Mouse (Mus musculus): Measurements from ENCODE around the gene Ammecr1.

DNA sequence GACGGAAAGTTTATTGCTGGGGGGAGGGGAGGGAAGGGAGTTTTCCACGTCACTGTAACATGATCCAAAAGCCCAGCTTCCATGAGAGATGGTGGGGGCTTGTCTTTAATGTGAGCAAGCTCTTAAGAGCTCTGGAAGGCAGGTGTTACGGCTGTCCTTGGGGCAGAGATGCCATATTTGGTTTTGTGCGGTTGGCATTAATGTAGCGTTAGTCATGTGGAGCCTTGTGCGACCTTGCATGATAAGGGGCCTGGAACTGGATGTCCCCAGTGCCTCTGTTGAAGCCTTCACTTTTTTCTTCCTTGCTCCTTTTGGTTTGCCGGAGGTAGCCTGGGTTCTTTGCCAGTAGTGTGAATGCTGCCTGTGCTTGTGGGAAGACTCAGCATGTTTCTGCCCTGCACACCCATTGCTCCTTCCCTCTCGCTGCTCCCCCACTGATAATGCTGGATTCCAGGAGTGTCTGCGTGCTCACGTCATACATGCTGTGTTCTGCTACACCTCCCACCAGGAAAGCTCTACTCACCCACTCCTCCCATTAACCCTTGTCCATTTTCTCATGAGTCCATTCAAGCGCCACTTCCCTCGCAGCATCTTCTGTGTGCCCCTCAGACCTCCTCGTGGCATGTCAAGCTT, 133.2 kb downstream of the Ammecr1 start:
- no peak for TF ChIP-seq CTCF (IDR thresholded peaks at IDR 0.05; ENCODE audit: low read depth, low read length)
- no peak for TF ChIP-seq GATA1 (IDR thresholded peaks at IDR 0.05; ENCODE audit: borderline replicate concordance, low read length)
- no peak for TF ChIP-seq TAL1 (conservative IDR thresholded peaks at IDR 0.05; ENCODE audit: low read depth, low read length)
- no peak for TF ChIP-seq POLR2AphosphoS5 (IDR thresholded peaks at IDR 0.05; ENCODE audit: insufficient replicate concordance, low read depth, low read length)
- no peak for TF ChIP-seq GATA2 (IDR thresholded peaks at IDR 0.05; ENCODE audit: borderline replicate concordance, low read depth, low read length)
